Mouse (Mus musculus) kidney, embryonic 14.5 days (tissue): ENCODE measurements around the gene Ugt1a9. TPM values are rescaled to one million over a fixed set of nuclear protein-coding genes. Genes with fewer than 3 reads are reported as not detected.
"Not testable (repeated sequence)": the region's sequence is repeated elsewhere in the genome, so short reads cannot be mapped to it uniquely, and the experiment has no call there.

Experiments used
- ATAC-seq: fragments of 200-750 bp; cut with Nextera tagmentation; 2 replicates; pipeline ENCODE4 v1.8.0; 2017; ENCODE audit warnings: moderate number of reproducible peaks, mild to moderate bottlenecking, moderate TSS enrichment, moderate library complexity; ENCODE audit not compliant: low FRiP score, low TSS enrichment
- H3K27ac ChIP-seq: fragments of 300-500 bp; sonication (generic); 2 replicates; pipeline ENCODE4 v1.5.1; 2014; ENCODE audit warnings: low read depth, mild to moderate bottlenecking, low read length, moderate library complexity, mixed read lengths
- H3K27me3 ChIP-seq: fragments of 300-500 bp; sonication (generic); 2 replicates; pipeline ENCODE4 v1.6.1; 2014; ENCODE audit warnings: mild to moderate bottlenecking, low read length; ENCODE audit not compliant: control insufficient read depth, insufficient read depth
- H3K36me3 ChIP-seq: fragments of 300-500 bp; sonication (generic); 2 replicates; pipeline ENCODE4 v1.6.1; 2014; ENCODE audit warnings: low read length, mixed read lengths; ENCODE audit not compliant: control insufficient read depth, insufficient read depth
- H3K4me1 ChIP-seq: fragments of 300-500 bp; sonication (generic); 2 replicates; pipeline ENCODE4 v1.6.1; 2014; ENCODE audit warnings: low read length, mixed read lengths; ENCODE audit not compliant: control insufficient read depth, insufficient read depth
- H3K4me2 ChIP-seq: fragments of 300-500 bp; sonication (generic); replicated peaks from 2 replicates; pipeline ENCODE4 v1.6.1; 2014; ENCODE audit warnings: low read depth, mild to moderate bottlenecking, low read length
- H3K4me3 ChIP-seq: fragments of 300-500 bp; sonication (generic); 2 replicates; pipeline ENCODE4 v1.5.1; 2014; ENCODE audit warnings: mild to moderate bottlenecking, low read length
- H3K9ac ChIP-seq: fragments of 300-500 bp; sonication (generic); 2 replicates; pipeline ENCODE4 v1.6.1; 2014; ENCODE audit warnings: low read depth, mild to moderate bottlenecking, low read length, moderate library complexity
- H3K9me3 ChIP-seq: fragments of 300-500 bp; sonication (generic); 2 replicates; pipeline ENCODE4 v1.6.1; 2016; ENCODE audit warnings: low read length; ENCODE audit not compliant: control insufficient read depth
- WGBS: fragments of 180-500 bp; shearing (Covaris S2); extraction: QIAGEN DNeasy Blood & Tissue Kit; methylation state at CpG from one replicate; pipeline ENCODE4 v1.1.7; 2014; 5-methylcytosine and 5-hydroxymethylcytosine counted together
- polyA plus RNA-seq: library from polyadenylated mRNA; unstranded; fragments of >200 nt; fragmentation: Nextera tagmentation; extraction: Ambion mirVana; gene quantifications from 2 replicates; pipeline ENCODE4 v1.2.1, GENCODE M21; 2014

Ugt1a9 gene
- polyA plus RNA-seq, 1 experiment from 2014 or later: 2.5 TPM

DNA sequence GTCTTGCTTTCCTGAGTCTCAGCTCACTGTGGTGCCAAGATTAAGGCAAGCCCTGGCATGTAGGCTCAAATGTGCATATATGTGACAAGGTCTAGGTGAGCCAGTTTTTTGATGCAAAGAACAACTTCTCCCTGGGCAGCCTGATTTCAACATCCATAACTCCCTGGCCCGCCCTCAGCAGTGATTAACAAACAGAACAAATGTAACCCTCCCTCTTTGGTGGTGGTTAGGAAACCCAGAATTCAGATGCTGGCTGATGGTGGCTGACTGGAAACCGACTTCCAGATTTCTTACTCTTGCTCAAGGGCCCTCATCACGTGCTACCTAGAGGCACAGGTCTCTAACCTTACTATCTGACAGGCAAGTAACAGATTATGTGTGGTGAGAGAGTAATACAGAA is 32.4 kb downstream of the Ugt1a9 start, which contains the start of gene Ugt1a6b:
Gene Ugt1a6b, plus strand, starts transcription at position 234 of the 400 bp plus-strand sequence.
- H3K4me1 ChIP-seq, H3K9me3 ChIP-seq, H3K4me2 ChIP-seq, H3K27ac ChIP-seq, ATAC-seq, H3K36me3 ChIP-seq, H3K27me3 ChIP-seq, H3K4me3 ChIP-seq, H3K9ac ChIP-seq: not testable (repeated sequence)
- 67% methylated on average over 2 of the region's 3 CpGs for WGBS

DNA sequence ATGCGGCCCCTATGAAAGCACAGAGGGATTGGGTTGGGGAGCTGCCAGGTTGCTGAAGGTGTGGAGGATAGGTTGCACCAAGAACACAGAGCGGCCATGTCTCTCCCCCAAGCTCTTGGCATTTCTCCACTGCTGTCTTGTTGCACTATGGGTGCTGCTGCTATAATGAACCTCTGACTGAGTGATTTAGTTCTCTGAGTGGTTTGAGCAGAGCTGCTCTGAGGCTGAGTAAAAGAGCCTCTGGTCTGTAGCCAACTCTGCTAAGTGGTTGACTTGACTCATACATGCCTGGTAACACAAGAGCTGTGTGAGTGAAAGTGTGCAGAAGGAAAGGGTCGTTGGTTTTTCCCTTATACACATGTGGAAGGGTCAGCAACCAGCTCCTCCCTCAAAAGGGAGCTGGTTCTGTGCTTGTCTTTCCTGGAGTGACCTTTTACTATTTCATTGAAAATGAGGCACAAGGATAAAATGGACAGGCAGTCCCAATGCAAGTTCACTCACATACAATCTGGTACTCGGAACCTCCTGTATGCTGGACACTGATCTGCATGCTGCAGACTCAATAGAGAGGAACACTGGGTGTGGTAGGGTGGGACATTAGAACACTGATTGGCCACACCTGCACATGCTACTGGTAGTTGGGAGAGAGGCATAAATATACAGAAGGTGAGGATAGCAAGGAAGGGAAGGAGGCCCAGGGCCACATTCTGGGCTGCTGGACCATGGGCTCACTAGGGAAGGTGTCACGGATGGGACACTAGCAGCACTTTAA is 33.3 kb downstream of the Ugt1a9 start:
- ATAC-seq, H3K36me3 ChIP-seq, H3K9me3 ChIP-seq, H3K4me3 ChIP-seq, H3K9ac ChIP-seq, H3K4me2 ChIP-seq, H3K4me1 ChIP-seq, H3K27me3 ChIP-seq, H3K27ac ChIP-seq: not testable (repeated sequence)
- WGBS: 80% methylated on average over 5 of the region's 5 CpGs

DNA sequence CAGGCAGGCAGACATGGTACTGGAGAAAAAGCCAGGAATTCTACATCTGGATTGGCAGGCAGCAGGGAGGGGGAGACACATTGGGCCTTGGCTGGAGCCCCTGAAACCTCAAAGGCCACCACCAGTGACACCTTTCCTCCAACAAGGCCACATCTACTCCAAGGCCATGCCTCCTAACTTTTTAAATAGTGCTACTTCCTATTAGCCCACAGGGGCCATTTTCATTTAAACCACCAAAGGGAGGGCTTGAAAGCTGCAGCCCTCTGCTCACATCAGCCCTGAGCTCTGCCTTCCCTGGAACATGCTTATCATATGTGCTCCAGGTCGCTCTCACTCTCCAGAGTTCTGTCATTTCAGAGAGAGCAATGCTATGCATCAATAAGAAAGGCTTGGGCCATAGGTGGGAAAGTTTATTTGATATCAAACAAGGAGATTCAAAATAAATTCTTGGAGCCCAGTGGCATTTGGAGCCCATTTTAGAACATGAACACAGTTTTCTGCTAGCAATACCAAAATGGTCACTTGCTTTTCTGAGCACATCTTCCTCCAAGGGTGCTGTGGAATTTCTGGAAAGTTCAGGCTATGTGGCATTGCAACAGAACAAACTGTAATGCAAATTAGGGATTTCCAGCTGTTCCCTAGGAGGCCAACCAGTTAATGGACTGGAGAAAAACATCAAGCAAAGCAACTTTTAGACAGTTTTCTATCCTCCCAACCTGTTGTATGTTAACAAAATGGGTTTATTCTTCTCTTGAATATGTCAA is 34.2 kb downstream of the Ugt1a9 start:
- no peak overlapping the region for H3K4me3 ChIP-seq
- no peak overlapping the region for H3K9ac ChIP-seq
- no peaks in the 10 kb centered on the region for H3K36me3 ChIP-seq
- H3K9me3 ChIP-seq: no peaks in the 10 kb centered on the region
- no peak overlapping the region for H3K27ac ChIP-seq
- H3K4me2 ChIP-seq: no peak overlapping the region
- whole genome bisulfite sequencing: 88% methylated on average over 1 of the region's 1 CpGs
- ATAC-seq: no peak
- no peaks in the 10 kb centered on the region for H3K27me3 ChIP-seq
- no peaks in the 10 kb centered on the region for H3K4me1 ChIP-seq

GRCm38 (mm10) chr1:88105656-88106055 is 35.1 kb downstream of the Ugt1a9 start:
- no peaks in the 10 kb centered on the region for H3K9me3 ChIP-seq
- ATAC-seq: no peak
- no peak overlapping the region for H3K27ac ChIP-seq
- H3K4me3 ChIP-seq: no peak overlapping the region
- no peak overlapping the region for H3K4me2 ChIP-seq
- no peaks in the 10 kb centered on the region for H3K27me3 ChIP-seq
- no peaks in the 10 kb centered on the region for H3K36me3 ChIP-seq
- H3K4me1 ChIP-seq: no peaks in the 10 kb centered on the region
- no peak overlapping the region for H3K9ac ChIP-seq
- WGBS: 44% methylated on average over 2 of the region's 2 CpGs

- not testable (repeated sequence) for H3K9me3 ChIP-seq, H3K4me3 ChIP-seq, H3K4me1 ChIP-seq, H3K27ac ChIP-seq, H3K4me2 ChIP-seq, H3K9ac ChIP-seq, H3K27me3 ChIP-seq, H3K36me3 ChIP-seq
- 71% methylated on average over 2 of the region's 2 CpGs for WGBS
- peak; percentile 71; the same call in 1 of the 2 replicates for ATAC-seq
Measured at GRCm38 (mm10) chr1:88109027-88109557, 38.5 kb downstream of the Ugt1a9 start.

GRCm38 (mm10) chr1:88109604-88110003 is 39.0 kb downstream of the Ugt1a9 start:
- not testable (repeated sequence) for H3K9me3 ChIP-seq, H3K36me3 ChIP-seq, H3K27me3 ChIP-seq, H3K4me3 ChIP-seq, H3K27ac ChIP-seq, H3K9ac ChIP-seq, ATAC-seq, H3K4me1 ChIP-seq, H3K4me2 ChIP-seq
- WGBS: 61% methylated on average over 2 of the region's 2 CpGs

DNA sequence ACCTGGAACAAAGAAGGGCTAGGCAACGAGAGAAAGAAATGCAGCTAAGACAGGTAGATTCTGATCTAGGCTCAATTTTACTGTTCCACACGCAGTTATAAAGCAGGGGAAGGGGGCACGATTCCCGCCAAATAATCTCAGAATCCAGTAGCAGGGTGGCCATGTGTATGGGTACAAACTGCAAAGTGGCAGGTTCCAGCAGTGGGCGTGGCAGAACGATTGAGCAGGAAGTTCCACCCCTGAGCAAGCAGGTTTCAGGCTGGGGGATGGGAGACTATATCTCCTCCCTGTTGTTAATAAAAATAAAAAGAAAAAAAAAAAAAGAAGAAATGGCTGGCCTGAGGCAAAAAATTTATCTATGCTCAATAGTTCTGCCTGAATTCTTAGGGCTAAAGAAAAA is 42.2 kb downstream of the Ugt1a9 start:
- H3K4me3 ChIP-seq, H3K27me3 ChIP-seq, H3K9ac ChIP-seq, H3K27ac ChIP-seq, H3K9me3 ChIP-seq, H3K36me3 ChIP-seq, H3K4me2 ChIP-seq, ATAC-seq, H3K4me1 ChIP-seq: not testable (repeated sequence)
- 96% methylated on average over 6 of the region's 6 CpGs for WGBS

DNA sequence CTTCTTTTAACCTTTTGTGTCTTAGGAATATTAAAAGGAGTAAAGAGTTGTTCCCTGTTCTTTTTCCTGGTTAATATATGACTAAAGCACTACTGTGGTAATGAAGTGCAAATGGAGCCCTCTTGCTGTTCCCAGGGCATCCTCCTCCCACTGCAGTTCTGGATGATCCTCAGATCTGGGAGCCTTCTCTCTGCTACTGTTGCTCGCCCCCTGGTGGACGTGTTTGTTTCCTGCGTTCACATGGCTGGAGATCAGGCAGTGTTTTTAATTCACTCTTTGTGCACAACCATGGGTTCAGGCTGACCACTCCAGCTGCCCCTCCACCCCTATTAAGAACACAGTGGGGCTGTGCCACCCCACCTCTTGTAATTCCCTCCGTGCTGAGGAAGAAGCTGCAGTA is 50.0 kb downstream of the Ugt1a9 start:
- H3K9me3 ChIP-seq, H3K4me2 ChIP-seq, H3K9ac ChIP-seq, H3K36me3 ChIP-seq, H3K4me3 ChIP-seq, H3K4me1 ChIP-seq, H3K27ac ChIP-seq, H3K27me3 ChIP-seq: not testable (repeated sequence)
- peak; percentile 73; the same call in 1 of the 2 replicates for ATAC-seq
- WGBS: 10% methylated on average over 4 of the region's 4 CpGs

- not testable (repeated sequence) for ATAC-seq, H3K9me3 ChIP-seq, H3K4me1 ChIP-seq, H3K27ac ChIP-seq, H3K4me3 ChIP-seq, H3K36me3 ChIP-seq, H3K27me3 ChIP-seq, H3K4me2 ChIP-seq, H3K9ac ChIP-seq
- no CpG with 5 or more reads among the region's 1 CpGs for WGBS
Measured at GRCm38 (mm10) chr1:88121521-88121920, 50.9 kb downstream of the Ugt1a9 start.
